ENCODE assay signal across 27 mouse cellular contexts in genomic region chr8:6334254-6334993, GRCm38 (mm10).
"Had no signal": no experiment of that assay in that cellular context is flagged by ENCODE, and none has a peak within 500 bp of the region (broad histone marks: within the 10 kb centered on the region; RNA-seq: fewer than 3 reads in every experiment).

No protein-coding gene starts in this region.

- H3K4me3 ChIP-seq: heart, adult 2 months; heart, embryonic 13.5 days; heart, embryonic 15.5 days; hindbrain, embryonic 13.5 days; hindbrain, embryonic 15.5 days; kidney, embryonic 15.5 days; left cerebral cortex, adult 2 months; limb, embryonic 10.5 days; limb, embryonic 12.5 days; liver, embryonic 13.5 days; liver, embryonic 15.5 days had no signal

- H3K9me3 ChIP-seq: heart, embryonic 13.5 days; heart, embryonic 15.5 days; hindbrain, embryonic 13.5 days; hindbrain, embryonic 15.5 days; kidney, embryonic 15.5 days; limb, embryonic 10.5 days; limb, embryonic 12.5 days; liver, embryonic 13.5 days; liver, embryonic 15.5 days had no signal

- H3K27me3 ChIP-seq: heart, embryonic 13.5 days; heart, embryonic 15.5 days; hindbrain, embryonic 13.5 days; hindbrain, embryonic 15.5 days; kidney, embryonic 15.5 days; limb, embryonic 12.5 days; liver, embryonic 13.5 days; liver, embryonic 15.5 days had no signal

- H3K27ac ChIP-seq: heart, adult 2 months; heart, embryonic 13.5 days; heart, embryonic 15.5 days; hindbrain, embryonic 13.5 days; hindbrain, embryonic 15.5 days; hindbrain, postnatal 0 days; kidney, embryonic 15.5 days; kidney, postnatal 0 days; left cerebral cortex, adult 2 months; limb, embryonic 10.5 days; limb, embryonic 12.5 days; liver, embryonic 13.5 days; liver, embryonic 15.5 days had no signal

- H3K4me1 ChIP-seq: heart, embryonic 13.5 days; heart, embryonic 15.5 days; hindbrain, embryonic 13.5 days; hindbrain, embryonic 15.5 days; kidney, embryonic 15.5 days; limb, embryonic 10.5 days; limb, embryonic 12.5 days; liver, embryonic 13.5 days; liver, embryonic 15.5 days had no signal

- H3K9ac ChIP-seq: heart, embryonic 13.5 days; heart, embryonic 15.5 days; hindbrain, embryonic 13.5 days; hindbrain, embryonic 15.5 days; kidney, embryonic 15.5 days; limb, embryonic 12.5 days; liver, embryonic 13.5 days; liver, embryonic 15.5 days had no signal

- H3K4me2 ChIP-seq: heart, embryonic 11.5 days; heart, embryonic 13.5 days; heart, embryonic 15.5 days; hindbrain, embryonic 13.5 days; hindbrain, embryonic 15.5 days; kidney, embryonic 15.5 days; limb, embryonic 12.5 days; liver, embryonic 11.5 days; liver, embryonic 13.5 days; liver, embryonic 15.5 days had no signal

- H3K36me3 ChIP-seq: heart, embryonic 13.5 days; heart, embryonic 15.5 days; hindbrain, embryonic 13.5 days; hindbrain, embryonic 15.5 days; kidney, embryonic 15.5 days; limb, embryonic 10.5 days; limb, embryonic 12.5 days; liver, embryonic 13.5 days; liver, embryonic 15.5 days had no signal

- ATAC-seq: hindbrain, postnatal 0 days had no signal

- DNase-seq: gastrocnemius, postnatal 14 days; gastrocnemius, postnatal 36 days; heart, adult 11 months; heart, adult 2 months; heart, postnatal 14 days; heart, postnatal 36 days; kidney, adult 11 months; kidney, adult 2 months; kidney, adult 9 months; kidney, postnatal 14 days; kidney, postnatal 36 days; layer of hippocampus, adult 9-11 months; liver; liver, embryonic 13.5 days had no signal
